Mouse (Mus musculus): ENCODE measurements at regions not wholly inside any gene's neighbourhood (a gene's known extent, or its start where the extent isn't known, plus 50 kb on each side); places are given as distances from the start of the nearest gene placed in this dataset.

- TF ChIP-seq CTCF (IDR thresholded peaks at IDR 0.05; ENCODE audit: borderline replicate concordance, control insufficient read depth, extremely low read depth, insufficient read depth, low read length, poor library complexity) (no peak), POLR2A (IDR thresholded peaks at IDR 0.05; ENCODE audit: control insufficient read depth, extremely low read depth, insufficient read depth, low read length, poor library complexity) (no peak)
Observed at GRCm38 (mm10) chr9:67692396-67692795, 66.8 kb upstream of the C2cd4b start.
